Mouse (Mus musculus) limb, embryonic 14.5 days (tissue): Measurements from ENCODE around the gene Vegfa. TPM values are rescaled to one million over a fixed set of nuclear protein-coding genes. Genes with fewer than 3 reads are reported as not detected.

Experiments
- ATAC-seq: fragments of 200-750 bp; cut with Nextera tagmentation; 2 replicates; pipeline ENCODE4 v1.8.0; 2017; ENCODE audit warnings: low read depth, moderate number of reproducible peaks, moderate TSS enrichment; ENCODE audit not compliant: low FRiP score
- DNase-seq: peaks from one replicate; pipeline ENCODE4 v3.0.0-alpha.2; 2015; ENCODE audit warnings: low spot score
- H3K27ac ChIP-seq: fragments of 300-500 bp; sonication (generic); replicated peaks from 2 replicates; pipeline ENCODE4 v1.5.1; 2014; ENCODE audit warnings: low read depth, mild to moderate bottlenecking, low read length, moderate library complexity, mixed read lengths
- H3K27me3 ChIP-seq: fragments of 300-500 bp; sonication (generic); 2 replicates; pipeline ENCODE4 v1.6.1; 2014; ENCODE audit warnings: low read length, mixed read lengths; ENCODE audit not compliant: control insufficient read depth, insufficient read depth
- H3K36me3 ChIP-seq: fragments of 300-500 bp; sonication (generic); 2 replicates; pipeline ENCODE4 v1.6.1; 2014; ENCODE audit warnings: mild to moderate bottlenecking, low read length, moderate library complexity, mixed read lengths; ENCODE audit not compliant: control insufficient read depth, insufficient read depth
- H3K4me1 ChIP-seq: fragments of 300-500 bp; sonication (generic); 2 replicates; pipeline ENCODE4 v1.6.1; 2014; ENCODE audit warnings: antibody characterized with exemption, low read length, mixed read lengths; ENCODE audit not compliant: control insufficient read depth, insufficient read depth
- H3K4me2 ChIP-seq: fragments of 300-500 bp; sonication (generic); replicated peaks from 2 replicates; pipeline ENCODE4 v1.6.1; 2014; ENCODE audit warnings: low read depth, mild to moderate bottlenecking, low read length, moderate library complexity; ENCODE audit not compliant: severe bottlenecking
- H3K4me3 ChIP-seq: fragments of 300-500 bp; sonication (generic); replicated peaks from 2 replicates; pipeline ENCODE4 v1.5.1; 2014; ENCODE audit warnings: low read length
- H3K9ac ChIP-seq: fragments of 300-500 bp; sonication (generic); 2 replicates; pipeline ENCODE4 v1.6.1; 2014; ENCODE audit warnings: mild to moderate bottlenecking, low read depth, low read length, moderate library complexity; ENCODE audit not compliant: severe bottlenecking
- H3K9me3 ChIP-seq: fragments of 300-500 bp; sonication (generic); 2 replicates; pipeline ENCODE4 v1.6.1; 2016; ENCODE audit warnings: low read length; ENCODE audit not compliant: control insufficient read depth
- POLR2A ChIP-seq: fragments of 200-500 bp; IDR thresholded peaks from 2 replicates; pipeline ENCODE4 v1.8.0; 2012; ENCODE audit warnings: inconsistent platforms, mild to moderate bottlenecking, moderate library complexity, borderline replicate concordance; ENCODE audit not compliant: insufficient read depth, insufficient read length; ENCODE audit errors: extremely low read depth
- WGBS: fragments of 180-500 bp; shearing (Covaris S2); extraction: QIAGEN DNeasy Blood & Tissue Kit; methylation state at CpG from one replicate; pipeline ENCODE4 v1.1.7; 2014; 5-methylcytosine and 5-hydroxymethylcytosine counted together
- polyA plus RNA-seq, 2 experiments: library from polyadenylated mRNA; depleted of rRNA in 1 of 2; stranded (reverse) in 1 of 2; unstranded in 1 of 2; fragments of >200 nt; fragmentation: Nextera tagmentation in 1 of 2; extraction: Ambion mirVana in 1 of 2; gene quantifications; 2 replicates each; pipeline versions ENCODE4 v1.2.1 to v1.2.3; 2012 to 2014

Vegfa gene
- polyA plus RNA-seq, 2 experiments: 5.3 to 306 TPM

- no peak for TF ChIP-seq POLR2A
- H3K27me3 ChIP-seq: no peaks in the 10 kb centered on the region
- H3K9ac ChIP-seq: no peak overlapping the region
- DNase-seq: no peak
- no peak overlapping the region for H3K27ac ChIP-seq
- peaks cover 5% of the 10 kb centered on the region; the same call in 1 of the 2 replicates for H3K4me1 ChIP-seq
- ATAC-seq: no peak
- WGBS: 22% methylated on average over 3 of the region's 3 CpGs
- H3K36me3 ChIP-seq: no peaks in the 10 kb centered on the region
- no peak overlapping the region for H3K4me3 ChIP-seq
- 0 out of 2 replicates have a peak, but pooled peaks cover 4% of the 10 kb centered on the region for H3K9me3 ChIP-seq
- H3K4me2 ChIP-seq: no peak overlapping the region
These were observed 20.0 kb upstream of the Vegfa start for GRCm38 (mm10) chr17:46052146-46052545.

GRCm38 (mm10) chr17:46051356-46051755 lies 19.2 kb upstream of the Vegfa start:
- Histone ChIP-seq H3K4me3 (no peak overlapping the region), H3K4me1 (peaks cover 5% of the 10 kb centered on the region; the same call in 1 of the 2 replicates), H3K27me3 (no peaks in the 10 kb centered on the region), H3K9me3 (0 out of 2 replicates have a peak, but pooled peaks cover 4% of the 10 kb centered on the region), H3K36me3 (no peaks in the 10 kb centered on the region), H3K4me2 (no peak overlapping the region), H3K9ac (no peak overlapping the region), H3K27ac (no peak overlapping the region)
- ATAC-seq (no peak), DNase-seq (no peak)
- 73% methylated on average over 5 of the region's 5 CpGs for WGBS
- TF ChIP-seq POLR2A: no peak

GRCm38 (mm10) chr17:46049567-46049966 lies 17.4 kb upstream of the Vegfa start:
- no peak overlapping the region for H3K4me3 ChIP-seq
- peaks cover 5% of the 10 kb centered on the region; the same call in 1 of the 2 replicates for H3K4me1 ChIP-seq
- no peak for TF ChIP-seq POLR2A
- H3K27ac ChIP-seq: no peak overlapping the region
- no peak overlapping the region for H3K9ac ChIP-seq
- H3K9me3 ChIP-seq: 0 out of 2 replicates have a peak, but pooled peaks cover 4% of the 10 kb centered on the region
- DNase-seq (no peak), ATAC-seq (no peak)
- no peaks in the 10 kb centered on the region for H3K27me3 ChIP-seq
- 22% methylated on average over 4 of the region's 4 CpGs for WGBS
- no peaks in the 10 kb centered on the region for H3K36me3 ChIP-seq
- no peak overlapping the region for H3K4me2 ChIP-seq

- no peak overlapping the region for H3K4me2 ChIP-seq
- no peak overlapping the region for H3K9ac ChIP-seq
- ATAC-seq (no peak), DNase-seq (no peak)
- H3K4me3 ChIP-seq: no peak overlapping the region
- no peak overlapping the region for H3K27ac ChIP-seq
- no peak for TF ChIP-seq POLR2A
- 0 out of 2 replicates have a peak, but pooled peaks cover 4% of the 10 kb centered on the region for H3K9me3 ChIP-seq
- WGBS: 93% methylated on average over 4 of the region's 4 CpGs
- H3K27me3 ChIP-seq: no peaks in the 10 kb centered on the region
- no peaks in the 10 kb centered on the region for H3K36me3 ChIP-seq
- peaks cover 5% of the 10 kb centered on the region; the same call in 1 of the 2 replicates for H3K4me1 ChIP-seq
These were observed 16.0 kb upstream of the Vegfa start for GRCm38 (mm10) chr17:46048184-46048583.

GRCm38 (mm10) chr17:46045742-46046141 lies 13.6 kb upstream of the Vegfa start:
- H3K36me3 ChIP-seq: no peaks in the 10 kb centered on the region
- 78% methylated on average over 8 of the region's 8 CpGs for WGBS
- TF ChIP-seq POLR2A: no peak
- ATAC-seq: no peak
- H3K4me1 ChIP-seq: peaks cover 5% of the 10 kb centered on the region; the same call in 1 of the 2 replicates
- H3K9me3 ChIP-seq: 0 out of 2 replicates have a peak, but pooled peaks cover 4% of the 10 kb centered on the region
- no peak overlapping the region for H3K9ac ChIP-seq
- no peak for DNase-seq
- H3K4me3 ChIP-seq: no peak overlapping the region
- no peak overlapping the region for H3K27ac ChIP-seq
- H3K4me2 ChIP-seq: no peak overlapping the region
- no peaks in the 10 kb centered on the region for H3K27me3 ChIP-seq
